Mouse (Mus musculus) left cerebral cortex, postnatal 4 days (tissue): ENCODE results near the gene Kank1. TPM values are rescaled to one million over a fixed set of nuclear protein-coding genes. Genes with fewer than 3 reads are reported as not detected.

Source experiments
- DNase-seq: peaks from one replicate; pipeline ENCODE4 v3.0.0-alpha.2; 2022
- intact Hi-C: fragments of 180-260 bp; cut with DNase I; formaldehyde crosslinking; loops from one replicate; pipeline ENCODE4 v1.15.1; 2025
- total RNA-seq, 2 experiments: library from RNA; stranded (reverse); gene quantifications; 2 replicates each; pipeline ENCODE4 v1.2.3; 2021

Gene Kank1
- total RNA-seq, 2 experiments from 2014 or later = 10.7 to 13.4 TPM

GRCm38 (mm10) chr19:25358486-25359120, 121.8 kb downstream of the Kank1 start:
- DNase-seq = no peak
- intact Hi-C loops = no loop called here

DNA sequence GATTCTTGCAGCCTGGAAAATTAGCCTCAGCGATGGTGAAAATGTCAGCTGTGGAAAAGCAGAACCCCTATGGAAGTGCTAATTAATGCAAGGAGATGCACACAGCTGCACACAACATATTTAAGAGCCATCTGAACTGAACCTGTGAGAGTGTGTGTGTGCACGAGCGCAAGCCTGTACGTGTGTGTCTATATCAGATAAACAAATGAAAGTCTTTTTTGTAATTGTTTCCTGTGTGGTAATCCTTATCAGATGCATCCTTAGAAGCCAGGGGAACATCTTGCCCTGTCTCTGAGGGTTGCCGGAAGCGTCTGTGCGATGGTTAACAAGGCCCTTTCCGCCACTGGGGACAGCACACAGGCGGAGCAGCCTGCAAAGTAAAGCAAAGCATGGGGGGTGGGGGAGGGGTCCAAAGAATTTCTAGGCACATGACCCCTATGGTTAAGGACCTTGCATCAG, 123.8 kb downstream of the Kank1 start:
- intact Hi-C loops = no loop called here
- no peak for DNase-seq

GRCm38 (mm10) chr19:25361956-25362355, 125.2 kb downstream of the Kank1 start:
- DNase-seq = no peak
- intact Hi-C loops = no loop called here

DNA sequence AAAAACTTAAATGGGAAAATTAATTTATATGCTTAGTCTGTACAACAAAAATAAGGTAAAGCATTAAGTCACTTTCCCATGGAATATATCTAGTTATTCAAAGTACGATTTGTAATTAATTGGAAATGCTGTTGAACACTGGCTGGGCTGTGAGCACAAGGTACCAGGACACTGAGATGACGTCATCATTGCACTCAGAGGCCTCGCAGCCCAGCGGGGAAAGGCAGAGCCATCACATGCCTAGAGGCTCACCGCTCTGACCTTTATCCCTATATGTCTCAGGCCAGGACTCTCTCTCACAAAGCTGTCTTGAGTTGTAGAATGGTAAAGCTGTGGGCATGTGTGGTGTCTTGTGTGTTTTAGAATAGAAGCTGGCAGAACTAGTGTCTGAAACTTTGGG, 128.9 kb downstream of the Kank1 start:
- no peak for DNase-seq
- intact Hi-C loops = no loop called here

- intact Hi-C loops = no loop called here
- DNase-seq = no peak
Measured at GRCm38 (mm10) chr19:25366620-25367019, 129.8 kb downstream of the Kank1 start.

- intact Hi-C loops = no loop called here
- no peak for DNase-seq
Measured at GRCm38 (mm10) chr19:25370428-25370827, 133.7 kb downstream of the Kank1 start.

DNA sequence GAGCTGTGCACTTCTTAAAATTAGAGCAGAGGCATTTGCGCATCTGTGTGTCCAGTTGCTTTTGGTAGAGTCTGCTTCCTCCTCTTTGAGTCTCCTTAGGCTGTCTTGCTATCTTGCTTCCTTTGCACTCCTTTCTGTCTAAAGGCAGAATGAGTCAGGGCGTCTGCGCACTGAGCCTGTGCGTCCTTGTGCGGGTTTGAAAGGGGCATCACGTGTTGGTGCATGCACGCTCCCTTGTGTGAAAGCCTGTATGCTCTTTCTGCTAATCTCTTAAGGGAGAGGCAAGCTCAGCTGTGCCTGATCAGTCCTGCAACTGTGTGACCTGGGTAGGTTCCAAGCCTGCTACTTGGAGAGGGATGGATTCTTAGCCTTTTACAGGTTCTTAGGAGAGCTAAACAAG, 136.0 kb downstream of the Kank1 start:
- intact Hi-C loops = no loop called here
- DNase-seq = no peak

DNA sequence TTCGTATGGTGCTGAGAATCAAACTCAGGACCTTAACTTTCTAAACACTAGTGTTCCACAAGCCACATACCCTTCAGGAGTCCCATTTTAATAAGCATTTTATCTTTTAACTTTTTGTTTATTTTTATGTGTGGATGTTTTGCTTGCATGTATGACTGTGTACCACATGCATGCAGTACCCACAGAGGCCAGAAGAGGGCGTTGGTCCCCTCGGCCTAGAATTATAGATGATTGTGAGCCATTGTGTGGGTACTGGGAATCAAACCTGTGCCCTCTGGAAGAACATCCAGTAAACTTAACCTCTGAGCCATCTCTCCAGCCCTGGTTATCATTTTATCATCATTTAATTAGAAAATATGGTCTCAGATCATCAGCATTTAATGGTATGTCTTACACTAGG, 136.8 kb downstream of the Kank1 start:
- intact Hi-C loops = no loop called here
- no peak for DNase-seq

DNA sequence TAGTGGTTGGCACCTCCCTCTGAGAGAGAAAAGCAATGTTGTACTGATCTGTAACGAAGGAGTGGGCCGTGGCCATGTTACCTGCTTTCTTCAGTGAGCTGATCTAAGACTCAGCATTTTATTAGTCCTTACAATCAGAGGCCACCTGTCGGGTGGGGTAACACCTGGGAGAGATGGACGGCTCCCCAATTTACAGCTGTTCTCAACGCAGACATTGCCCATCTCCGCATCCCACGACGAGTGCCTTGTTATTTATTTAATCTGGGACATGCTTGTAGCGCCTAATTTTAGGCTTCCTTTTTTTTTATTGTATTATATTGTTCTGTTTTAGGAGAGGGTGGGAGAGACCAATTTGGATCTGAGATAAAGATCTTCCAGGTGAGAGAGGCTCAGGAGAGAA, 137.4 kb downstream of the Kank1 start:
- DNase-seq = no peak

GRCm38 (mm10) chr19:25374926-25375325, 138.2 kb downstream of the Kank1 start:
- intact Hi-C loops = no loop called here
- peak; percentile 75 for DNase-seq

More for the DNA sequence above, 137.4 kb downstream of the Kank1 start:
- intact Hi-C loops = no loop called here

DNA sequence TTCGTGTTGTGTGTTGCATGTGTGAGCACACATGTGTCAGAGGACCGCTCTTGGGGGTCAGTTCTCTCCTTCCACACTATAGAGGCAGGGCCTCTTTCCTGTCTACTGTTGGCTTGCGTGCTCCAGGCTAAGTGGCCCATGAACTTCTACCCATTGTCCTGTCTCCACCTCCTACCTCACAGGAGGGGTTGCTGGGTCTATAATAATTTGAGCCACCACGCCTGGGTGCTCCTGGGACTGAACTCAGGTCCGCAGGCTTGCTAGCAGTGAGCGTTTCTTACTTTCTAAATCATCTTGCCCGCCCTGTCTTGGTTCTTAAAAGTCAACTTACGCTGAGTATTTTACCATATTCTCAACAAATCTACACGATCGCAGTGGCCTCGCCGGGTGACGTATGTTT, 140.1 kb downstream of the Kank1 start:
- intact Hi-C loops = no loop called here

DNA sequence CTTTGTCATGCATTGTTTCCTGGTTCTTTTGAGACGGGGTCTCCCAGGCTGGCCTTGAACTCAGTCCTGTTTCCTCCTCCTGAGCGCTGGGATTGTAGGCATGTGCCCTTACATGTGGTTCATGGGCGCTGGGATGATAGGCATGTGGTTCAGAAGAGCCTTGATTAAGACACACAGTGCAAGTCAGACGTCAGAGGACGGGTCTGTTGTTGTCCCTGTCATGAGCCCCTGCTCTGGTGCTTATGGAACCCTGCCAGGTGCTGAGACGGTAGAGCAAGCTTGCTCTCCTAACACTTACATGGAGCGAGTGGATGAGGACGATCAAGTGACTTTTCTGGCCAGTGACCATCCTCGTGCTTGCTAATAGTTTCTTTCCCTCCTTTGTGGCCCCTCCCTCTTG, 143.9 kb downstream of the Kank1 start:
- intact Hi-C loops = no loop called here
- no peak for DNase-seq

More for the DNA sequence above, 140.1 kb downstream of the Kank1 start:
- no peak for DNase-seq

DNA sequence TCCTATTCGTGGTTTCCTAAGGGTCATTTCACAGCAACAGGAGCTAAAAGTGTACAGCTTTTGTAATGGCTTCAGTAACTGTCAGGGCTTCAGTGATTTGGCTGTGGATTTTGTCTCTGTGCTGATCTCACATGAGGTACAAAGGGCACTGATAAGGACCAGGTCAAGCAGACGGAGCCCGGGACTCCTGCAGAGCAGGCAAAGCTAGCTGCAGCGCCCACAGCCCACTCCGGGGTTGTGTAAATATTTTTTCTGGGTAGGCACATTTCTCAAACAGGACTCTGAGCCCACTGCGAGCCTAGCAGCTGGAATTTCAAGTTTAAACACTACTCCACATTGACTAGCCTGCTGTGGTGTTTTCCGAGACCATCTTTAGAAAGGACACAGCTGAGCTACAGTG, 145.2 kb downstream of the Kank1 start:
- DNase-seq = no peak
- intact Hi-C loops = no loop called here

GRCm38 (mm10) chr19:25382494-25382893, 145.7 kb downstream of the Kank1 start:
- intact Hi-C loops = no loop called here
- DNase-seq = no peak

DNA sequence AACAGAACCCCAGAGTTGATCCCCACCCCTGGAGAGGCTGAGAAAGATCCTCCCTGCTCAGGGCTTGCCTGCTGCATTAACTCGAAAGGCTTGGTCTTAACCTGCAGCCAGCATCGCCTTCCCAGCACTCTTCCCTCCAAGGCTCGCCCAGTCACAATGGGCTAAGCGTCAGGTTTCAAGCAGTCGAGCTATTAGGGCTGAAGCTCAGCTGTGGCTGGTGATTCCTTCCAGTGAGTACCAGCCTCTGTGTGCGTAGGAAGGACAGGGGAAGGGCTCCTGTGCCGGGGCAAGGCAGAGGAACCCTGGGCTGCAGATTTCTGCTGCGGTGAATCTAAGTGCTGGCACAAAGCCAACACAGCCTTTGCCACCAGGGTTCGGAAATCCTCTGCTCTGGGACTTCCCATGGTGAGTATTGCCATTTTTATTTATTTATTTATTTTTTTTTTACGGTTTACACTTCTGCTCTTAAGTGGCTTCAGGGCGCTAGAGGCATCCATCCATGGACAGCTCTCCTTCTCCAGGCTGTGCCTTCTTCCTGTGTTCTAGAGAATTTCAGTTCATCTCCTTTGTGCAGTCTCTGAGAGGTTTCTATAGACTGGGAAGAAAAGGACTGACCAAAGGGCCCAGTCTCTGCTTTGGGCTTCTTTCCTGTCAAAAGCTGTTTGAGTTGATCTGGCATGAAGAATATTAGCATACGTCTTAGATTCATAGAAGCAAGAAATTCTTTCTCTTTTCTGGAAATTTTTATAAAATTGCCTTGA, 146.8 kb downstream of the Kank1 start:
- intact Hi-C loops = no loop called here
- no peak for DNase-seq

DNA sequence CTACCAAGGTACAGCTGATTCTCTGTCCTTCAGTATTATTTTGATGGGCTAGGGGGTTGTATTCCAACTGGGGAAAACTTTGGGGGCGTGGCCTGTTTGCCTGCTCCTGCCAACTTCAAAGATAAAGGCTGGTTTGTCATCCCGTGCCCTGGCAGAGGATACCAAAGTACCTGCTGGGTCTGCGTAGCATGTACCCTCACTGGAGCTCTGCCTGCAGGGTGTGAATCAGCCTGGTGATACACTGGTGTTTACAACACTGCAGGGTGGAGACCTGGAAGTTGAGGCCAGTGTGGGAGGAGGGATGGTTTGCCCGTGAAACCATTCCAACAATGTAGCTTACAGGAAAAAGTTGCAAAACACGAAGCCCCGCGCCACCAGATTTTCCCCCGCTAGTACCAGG, 149.2 kb downstream of the Kank1 start:
- intact Hi-C loops = no loop called here
- DNase-seq = no peak

- intact Hi-C loops = no loop called here
- no peak for DNase-seq
Measured at GRCm38 (mm10) chr19:25386679-25387470, 150.1 kb downstream of the Kank1 start.

GRCm38 (mm10) chr19:25387902-25388301, 151.1 kb downstream of the Kank1 start:
- DNase-seq = no peak
- intact Hi-C loops = no loop called here

DNA sequence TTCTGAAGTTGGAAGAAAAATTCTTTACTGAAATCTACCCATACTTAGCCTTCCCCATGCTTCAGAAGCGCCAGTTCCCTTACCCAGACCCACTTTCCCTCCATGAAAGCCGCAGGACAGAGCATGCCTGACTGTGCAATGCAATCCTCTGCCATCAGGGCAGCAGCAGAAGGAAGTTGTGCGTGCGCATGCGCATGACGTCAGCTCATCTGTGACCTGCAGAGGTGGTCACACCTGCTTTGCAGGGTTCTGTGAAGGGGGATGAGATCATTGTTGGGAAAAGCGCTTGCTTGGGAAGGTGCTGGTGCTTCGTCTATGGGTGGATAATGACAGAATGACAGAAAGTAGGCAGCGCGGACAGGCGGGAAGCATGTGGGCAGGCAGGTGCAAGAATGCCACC, 155.4 kb downstream of the Kank1 start:
- DNase-seq = no peak
- intact Hi-C loops = no loop called here

- peak; percentile 56 for DNase-seq
- intact Hi-C loops = no loop called here
Measured at GRCm38 (mm10) chr19:25395035-25395434, 158.3 kb downstream of the Kank1 start.

DNA sequence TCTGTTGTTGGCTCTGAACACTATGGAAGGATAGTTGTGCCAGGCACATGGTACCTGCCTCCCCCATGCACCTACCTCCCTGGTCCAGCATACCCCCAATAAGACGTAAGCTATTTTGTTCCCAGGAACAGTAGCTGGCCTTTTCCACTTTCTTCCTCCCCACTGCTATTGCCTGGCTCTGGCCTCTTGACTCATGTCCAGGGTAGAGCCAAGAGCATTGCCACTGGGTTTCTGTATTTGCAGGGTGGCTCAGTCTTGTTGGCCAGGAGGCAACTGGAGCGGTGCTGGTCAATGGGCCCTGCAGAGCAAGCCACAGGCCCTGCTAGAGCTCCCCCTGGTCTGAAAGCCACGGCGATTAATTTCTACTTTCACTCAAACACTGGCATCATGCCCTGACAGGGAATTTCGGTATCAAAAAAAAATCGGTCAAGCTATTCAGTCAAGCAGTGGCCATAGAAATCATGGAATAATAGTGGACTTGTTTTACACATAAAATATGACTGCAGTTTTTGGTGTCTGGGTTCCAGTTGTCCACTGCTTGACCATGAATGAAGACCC, 160.0 kb downstream of the Kank1 start:
- peak; percentile 34 for DNase-seq
- intact Hi-C loops = no loop called here
